In the genomic region with DNA sequence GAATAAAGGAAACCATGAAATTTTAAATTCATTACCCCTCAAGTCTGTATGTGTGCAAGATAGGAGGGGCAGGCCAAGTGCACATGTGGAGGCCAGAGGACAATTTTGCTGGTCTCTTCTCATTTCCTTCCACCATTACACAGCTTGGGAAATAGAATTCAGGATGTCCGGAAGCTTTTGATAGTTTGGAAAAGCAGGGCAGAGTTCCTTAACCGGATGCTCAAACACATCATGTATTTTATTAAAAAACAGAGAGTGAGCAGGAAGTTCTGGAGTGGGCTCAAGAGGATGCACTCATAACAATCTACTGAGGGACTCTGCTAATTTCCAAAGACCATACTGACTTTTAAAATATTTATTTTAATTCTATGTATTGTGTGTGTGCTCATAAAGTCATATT, we compare ENCODE assay signal across 13 mouse cellular contexts. TPM values are rescaled to one million over a fixed set of nuclear protein-coding genes. Genes with fewer than 3 reads are reported as not detected.
DNase-seq lines count a peak whose midpoint lies in the region; ATAC-seq and TF ChIP-seq lines count a peak whose summit lies in the region.
"Had no signal": no experiment of that assay in that cellular context is flagged by ENCODE, and none has a peak within 500 bp of the region (broad histone marks: within the 10 kb centered on the region; RNA-seq: fewer than 3 reads in every experiment).

No protein-coding gene starts in this region.

- WGBS in forebrain, postnatal 0 days = 86% methylated on average over 2 of the region's 2 CpGs
- WGBS in forebrain, embryonic 13.5 days = 81% methylated on average over 2 of the region's 2 CpGs
- WGBS in hindbrain, postnatal 0 days = 87% methylated on average over 2 of the region's 2 CpGs
- 76% methylated on average over 2 of the region's 2 CpGs for WGBS in hindbrain, embryonic 11.5 days
- 23% methylated on average over 2 of the region's 2 CpGs for WGBS in lung, embryonic 14.5 days
- WGBS in heart, embryonic 16.5 days = 33% methylated on average over 2 of the region's 2 CpGs

- no peak for DNase-seq in forebrain, postnatal 0 days
- DNase-seq in hindbrain, postnatal 0 days (ENCODE audit: low spot score) = no peak
- no peak for DNase-seq in hindbrain, embryonic 11.5 days (ENCODE audit: low spot score)
- DNase-seq in lung, embryonic 14.5 days = peak; percentile 53
- no peak for DNase-seq in lung, postnatal 14 days
- no peak for DNase-seq in yolk sac, embryonic 10.5 days (ENCODE audit: low spot score)
- DNase-seq: cerebellum, adult 2 months; gastrocnemius, postnatal 14 days; right cerebral cortex, postnatal 14 days had no signal

- no peaks in the 10 kb centered on the region for H3K9me3 ChIP-seq in forebrain, postnatal 0 days (ENCODE audit: low read length)
- 0 out of 2 replicates have a peak, but pooled peaks cover 3% of the 10 kb centered on the region for H3K9me3 ChIP-seq in forebrain, embryonic 13.5 days (replicated peaks)
- no peaks in the 10 kb centered on the region for H3K9me3 ChIP-seq in hindbrain, postnatal 0 days (ENCODE audit: low read length)
- H3K9me3 ChIP-seq in hindbrain, embryonic 11.5 days (ENCODE audit: control insufficient read depth, low read length) = no peaks in the 10 kb centered on the region
- H3K9me3 ChIP-seq in lung, embryonic 14.5 days (ENCODE audit: low read depth, low read length) = no peaks in the 10 kb centered on the region; the same call in 1 of the 2 replicates
- peaks cover 4% of the 10 kb centered on the region for H3K9me3 ChIP-seq in heart, embryonic 16.5 days (replicated peaks; ENCODE audit: control insufficient read depth, low read length)

- TF ChIP-seq CTCF in forebrain, postnatal 0 days (IDR thresholded peaks at IDR 0.05; ENCODE audit: low read depth) = no peak
- no peak for TF ChIP-seq CTCF in hindbrain, postnatal 0 days (IDR thresholded peaks at IDR 0.05; ENCODE audit: low read depth)
- TF ChIP-seq CTCF in lung, embryonic 14.5 days (IDR thresholded peaks at IDR 0.05; ENCODE audit: low read depth) = no peak

- H3K9ac ChIP-seq in forebrain, postnatal 0 days = no peak overlapping the region
- H3K9ac ChIP-seq in forebrain, embryonic 13.5 days = no peak overlapping the region
- no peak overlapping the region for H3K9ac ChIP-seq in hindbrain, postnatal 0 days (replicated peaks; ENCODE audit: low read length)
- no peak overlapping the region for H3K9ac ChIP-seq in hindbrain, embryonic 11.5 days (ENCODE audit: low read depth, low read length)
- no peak overlapping the region for H3K9ac ChIP-seq in lung, embryonic 14.5 days
- peak overlapping the region; percentile 19 for H3K9ac ChIP-seq in heart, embryonic 16.5 days (ENCODE audit: low read length)

- H3K4me2 ChIP-seq in forebrain, postnatal 0 days (ENCODE audit: low read depth) = 0 out of 2 replicates have a peak overlapping the region, but pooled peaks have one; percentile 13
- no peak overlapping the region for H3K4me2 ChIP-seq in forebrain, embryonic 13.5 days
- H3K4me2 ChIP-seq in hindbrain, postnatal 0 days (ENCODE audit: low read depth, low read length) = peak overlapping the region; percentile 84
- H3K4me2 ChIP-seq in hindbrain, embryonic 11.5 days (replicated peaks; ENCODE audit: low read depth, low read length) = no peak overlapping the region
- peak overlapping the region; percentile 3; the same call in 1 of the 2 replicates for H3K4me2 ChIP-seq in lung, embryonic 14.5 days
- H3K4me2 ChIP-seq in heart, embryonic 16.5 days (ENCODE audit: low read depth, low read length) = peak overlapping the region; percentile 74

- H3K4me1 ChIP-seq in forebrain, postnatal 0 days (ENCODE audit: insufficient read depth) = peaks cover 11% of the 10 kb centered on the region; the same call in 1 of the 2 replicates
- peaks cover 20% of the 10 kb centered on the region for H3K4me1 ChIP-seq in forebrain, embryonic 13.5 days
- H3K4me1 ChIP-seq in hindbrain, postnatal 0 days (ENCODE audit: insufficient read depth, low read length) = 0 out of 2 replicates have a peak, but pooled peaks cover 3% of the 10 kb centered on the region
- H3K4me1 ChIP-seq in hindbrain, embryonic 11.5 days (replicated peaks; ENCODE audit: control insufficient read depth, insufficient read depth, low read length) = no peaks in the 10 kb centered on the region
- H3K4me1 ChIP-seq in lung, embryonic 14.5 days (ENCODE audit: insufficient read depth) = peaks cover 13% of the 10 kb centered on the region
- peaks cover 36% of the 10 kb centered on the region for H3K4me1 ChIP-seq in heart, embryonic 16.5 days (ENCODE audit: control insufficient read depth, insufficient read depth, low read length)

- no peak overlapping the region for H3K4me3 ChIP-seq in forebrain, postnatal 0 days (ENCODE audit: low read depth, low read length)
- H3K4me3 ChIP-seq in forebrain, embryonic 13.5 days = no peak overlapping the region
- no peak overlapping the region for H3K4me3 ChIP-seq in hindbrain, postnatal 0 days (ENCODE audit: low read length)
- no peak overlapping the region for H3K4me3 ChIP-seq in hindbrain, embryonic 11.5 days (ENCODE audit: low read depth, low read length)
- H3K4me3 ChIP-seq in lung, embryonic 14.5 days (ENCODE audit: low read depth, low read length) = no peak overlapping the region
- H3K4me3 ChIP-seq in heart, embryonic 16.5 days (ENCODE audit: low read length) = peak overlapping the region; percentile 31

- H3K27ac ChIP-seq in forebrain, postnatal 0 days (ENCODE audit: low read depth, low read length) = no peak overlapping the region
- H3K27ac ChIP-seq in forebrain, embryonic 13.5 days = no peak overlapping the region
- no peak overlapping the region for H3K27ac ChIP-seq in hindbrain, postnatal 0 days
- no peak overlapping the region for H3K27ac ChIP-seq in hindbrain, embryonic 11.5 days (ENCODE audit: low read depth, low read length)
- peak overlapping the region; percentile 36; the same call in 1 of the 2 replicates for H3K27ac ChIP-seq in lung, embryonic 14.5 days (ENCODE audit: low read depth)
- peak overlapping the region; percentile 71 for H3K27ac ChIP-seq in heart, embryonic 16.5 days (ENCODE audit: low read length)

- no peaks in the 10 kb centered on the region for H3K36me3 ChIP-seq in forebrain, postnatal 0 days (ENCODE audit: insufficient read depth)
- no peaks in the 10 kb centered on the region for H3K36me3 ChIP-seq in forebrain, embryonic 13.5 days (ENCODE audit: poor library complexity, severe bottlenecking)
- no peaks in the 10 kb centered on the region for H3K36me3 ChIP-seq in hindbrain, postnatal 0 days (ENCODE audit: insufficient read depth, low read length)
- no peaks in the 10 kb centered on the region for H3K36me3 ChIP-seq in hindbrain, embryonic 11.5 days (ENCODE audit: control insufficient read depth, insufficient read depth, low read length)
- H3K36me3 ChIP-seq in lung, embryonic 14.5 days (ENCODE audit: insufficient read depth) = no peaks in the 10 kb centered on the region
- peaks cover 5% of the 10 kb centered on the region for H3K36me3 ChIP-seq in heart, embryonic 16.5 days (ENCODE audit: control insufficient read depth, insufficient read depth)

- ATAC-seq in forebrain, postnatal 0 days = no peak
- no peak for ATAC-seq in forebrain, embryonic 13.5 days
- ATAC-seq in hindbrain, postnatal 0 days = no peak
- ATAC-seq in hindbrain, embryonic 11.5 days (ENCODE audit: low FRiP score) = no peak
- ATAC-seq in lung, embryonic 14.5 days (ENCODE audit: insufficient read depth) = no peak
- no peak for ATAC-seq in heart, embryonic 16.5 days (replicated peaks; ENCODE audit: extremely low read depth, insufficient read depth, low FRiP score)
- ATAC-seq: activated CD4-positive, CD25-positive, alpha-beta regulatory T cell, adult 4 months; forebrain, embryonic 16.5 days had no signal

- H3K27me3 ChIP-seq in forebrain, postnatal 0 days (ENCODE audit: insufficient read depth, low read length) = no peaks in the 10 kb centered on the region
- no peaks in the 10 kb centered on the region for H3K27me3 ChIP-seq in forebrain, embryonic 13.5 days
- no peaks in the 10 kb centered on the region for H3K27me3 ChIP-seq in hindbrain, postnatal 0 days (ENCODE audit: insufficient read depth, low read length)
- no peaks in the 10 kb centered on the region for H3K27me3 ChIP-seq in hindbrain, embryonic 11.5 days (ENCODE audit: control insufficient read depth, insufficient read depth, low read length)
- no peaks in the 10 kb centered on the region for H3K27me3 ChIP-seq in lung, embryonic 14.5 days (ENCODE audit: insufficient read depth, low read length)
- no peaks in the 10 kb centered on the region for H3K27me3 ChIP-seq in heart, embryonic 16.5 days (ENCODE audit: control insufficient read depth, insufficient read depth, low read length)

RNA-seq across cellular contexts. Expression of a gene that starts 4.3 kb away (rescaled TPM):
- 289 and 328 TPM in 2 replicates for total RNA-seq in forebrain, postnatal 0 days (2014; rRNA removed)
- polyA plus RNA-seq in forebrain, postnatal 0 days (2015; fragmentation: Nextera tagmentation; extraction: Ambion mirVana) = 108 and 150 TPM in 2 replicates
- polyA plus RNA-seq in forebrain, embryonic 13.5 days (2015; fragmentation: Nextera tagmentation; extraction: Ambion mirVana) = 85.6 and 94.0 TPM in 2 replicates
- total RNA-seq in hindbrain, postnatal 0 days (2014; rRNA removed) = 247 and 255 TPM in 2 replicates
- 161 and 162 TPM in 2 replicates for polyA plus RNA-seq in hindbrain, postnatal 0 days (2015; fragmentation: Nextera tagmentation; extraction: Ambion mirVana)
- 96.0 and 106 TPM in 2 replicates for polyA plus RNA-seq in hindbrain, embryonic 11.5 days (2014; fragmentation: Nextera tagmentation; extraction: Ambion mirVana)
- 164 and 168 TPM in 2 replicates for polyA plus RNA-seq in lung, embryonic 14.5 days (2014; fragmentation: Nextera tagmentation; extraction: Ambion mirVana)
- 164 and 178 TPM in 2 replicates for polyA plus RNA-seq in heart, embryonic 16.5 days (2015; fragmentation: Nextera tagmentation; extraction: Ambion mirVana)

Comparison
In these comparisons a context has a peak if more than half of its experiments do, and no peak if none do; other contexts are left out.
1. H3K4me2 ChIP-seq: peak in forebrain, postnatal 0 days (single experiment), hindbrain, postnatal 0 days (single experiment), lung, embryonic 14.5 days (single experiment) and heart, embryonic 16.5 days (single experiment); none in forebrain, embryonic 13.5 days (single experiment) and hindbrain, embryonic 11.5 days (single experiment).
2. H3K27ac ChIP-seq: peak in lung, embryonic 14.5 days (single experiment) and heart, embryonic 16.5 days (single experiment); none in forebrain, postnatal 0 days (single experiment), forebrain, embryonic 13.5 days (single experiment), hindbrain, postnatal 0 days (single experiment) and hindbrain, embryonic 11.5 days (single experiment).